Mouse (Mus musculus) Muller cell, postnatal 12 days (primary cell): Measurements from ENCODE around the gene Ifnlr1.
A peak's percentile ranks its signal among the peaks of the same experiment; 100 is the strongest.
"Not testable (repeated sequence)": the region's sequence is repeated elsewhere in the genome, so short reads cannot be mapped to it uniquely, and the experiment has no call there.

ENCODE experiments used
- DNase-seq: peaks from one replicate; pipeline ENCODE4 v3.0.0-alpha.2; 2015; ENCODE audit errors: inconsistent ontology term

The Ifnlr1 gene

GRCm38 (mm10) chr4:135685906-135686567, at the start of gene Ifnlr1:
TSS of gene Ifnlr1 (plus strand) at chr4:135686287.
- peak; percentile 50 for DNase-seq

GRCm38 (mm10) chr4:135641302-135642079, 44.6 kb upstream of the Ifnlr1 start:
- not testable (repeated sequence) for DNase-seq

- no peak for DNase-seq
Measured at GRCm38 (mm10) chr4:135645022-135645637, 41.0 kb upstream of the Ifnlr1 start.

- DNase-seq = peak; percentile 39
Measured at GRCm38 (mm10) chr4:135652966-135653607, 33.0 kb upstream of the Ifnlr1 start.

- DNase-seq = no peak
Measured at GRCm38 (mm10) chr4:135653956-135654355, 32.1 kb upstream of the Ifnlr1 start.

- peak; percentile 94 for DNase-seq
Measured at GRCm38 (mm10) chr4:135655499-135655898, 30.6 kb upstream of the Ifnlr1 start.

GRCm38 (mm10) chr4:135656094-135656589, 29.9 kb upstream of the Ifnlr1 start:
- DNase-seq = peak; percentile 53

- no peak for DNase-seq
Measured at GRCm38 (mm10) chr4:135658484-135658883, 27.6 kb upstream of the Ifnlr1 start.

GRCm38 (mm10) chr4:135658899-135659298, 27.2 kb upstream of the Ifnlr1 start:
- no peak for DNase-seq

GRCm38 (mm10) chr4:135661082-135661809, 24.8 kb upstream of the Ifnlr1 start:
- DNase-seq = peak; percentile 15

- no peak for DNase-seq
Measured at GRCm38 (mm10) chr4:135661994-135662393, 24.1 kb upstream of the Ifnlr1 start.

- no peak for DNase-seq
Measured at GRCm38 (mm10) chr4:135664656-135665055, 21.4 kb upstream of the Ifnlr1 start.

GRCm38 (mm10) chr4:135666192-135666975, 19.7 kb upstream of the Ifnlr1 start:
- no peak for DNase-seq

- DNase-seq = no peak
Measured at GRCm38 (mm10) chr4:135667266-135667844, 18.7 kb upstream of the Ifnlr1 start.

GRCm38 (mm10) chr4:135673507-135673906, 12.6 kb upstream of the Ifnlr1 start:
- no peak for DNase-seq

GRCm38 (mm10) chr4:135674993-135675392, 11.1 kb upstream of the Ifnlr1 start:
- DNase-seq = no peak

GRCm38 (mm10) chr4:135676476-135676875, 9.6 kb upstream of the Ifnlr1 start:
- DNase-seq = peak; percentile 75

GRCm38 (mm10) chr4:135679316-135679715, 6.8 kb upstream of the Ifnlr1 start:
- DNase-seq = no peak

GRCm38 (mm10) chr4:135681789-135682188, 4.3 kb upstream of the Ifnlr1 start:
- no peak for DNase-seq

- peak; percentile 36 for DNase-seq
Measured at GRCm38 (mm10) chr4:135683553-135683952, 2.5 kb upstream of the Ifnlr1 start.
